Mouse (Mus musculus) spleen, adult 2 months (tissue): ENCODE data around the gene Iqck.

Experiments used
- CTCF ChIP-seq: fragments of 200-500 bp; IDR thresholded peaks from 2 replicates; pipeline ENCODE4 v1.5.1; 2011; ENCODE audit warnings: mild to moderate bottlenecking, inconsistent platforms; ENCODE audit not compliant: insufficient read depth, insufficient read length, insufficient replicate concordance; ENCODE audit errors: extremely low read depth
- POLR2A ChIP-seq: fragments of 200-500 bp; IDR thresholded peaks from 2 replicates; pipeline ENCODE4 v1.6.1; 2011; ENCODE audit warnings: low read depth, low read length, inconsistent platforms

DNA sequence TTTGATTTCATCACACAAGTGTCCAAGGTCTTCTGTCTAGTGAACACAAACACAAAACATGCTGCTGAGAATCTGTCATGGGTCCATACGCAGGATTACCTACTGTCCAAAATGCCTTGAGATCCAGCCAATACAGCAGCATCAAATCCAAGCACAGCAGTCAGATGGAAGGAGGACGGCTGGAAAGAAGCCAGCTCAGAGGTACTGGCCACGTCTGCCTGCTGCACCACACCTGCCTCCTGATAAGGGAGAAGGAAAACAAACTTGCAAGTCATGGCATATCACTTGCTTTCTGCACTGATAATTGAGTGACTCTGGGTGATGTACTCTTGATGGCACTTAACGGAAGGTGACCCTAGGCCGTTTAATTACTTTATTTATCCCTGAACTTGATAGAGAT, 10.4 kb upstream of the Iqck start:
- TF ChIP-seq CTCF (no peak), POLR2A (no peak)
